Mouse (Mus musculus) myocyte (in vitro differentiated cells): ENCODE measurements around the gene Trip12.

Experiments
- CEBPB ChIP-seq: IDR thresholded peaks from 2 replicates; pipeline ENCODE4 v1.6.1; 2011; ENCODE audit warnings: mild to moderate bottlenecking, moderate library complexity; ENCODE audit not compliant: poor library complexity, insufficient read depth, severe bottlenecking
- E2F4 ChIP-seq: IDR thresholded peaks from one replicate; pipeline ENCODE4 v1.6.1; 2011; ENCODE audit warnings: mild to moderate bottlenecking, control low read depth, moderate library complexity; ENCODE audit not compliant: insufficient read depth
- MAX ChIP-seq: IDR thresholded peaks from one replicate; pipeline ENCODE4 v1.6.1; 2011; ENCODE audit warnings: low read depth, mild to moderate bottlenecking, control low read depth
- MYOD1 ChIP-seq, 3 experiments: IDR thresholded peaks; one replicate each; pipeline ENCODE4 v1.6.1; 2011; ENCODE audit warnings: control low read depth in 2 of 3, low read depth in 2 of 3, mild to moderate bottlenecking in 2 of 3, moderate library complexity in 1 of 3; ENCODE audit not compliant: insufficient read length in 2 of 3, control insufficient read depth in 1 of 3
- MYOG ChIP-seq, 3 experiments: IDR thresholded peaks; one replicate each; pipeline ENCODE4 v1.6.1; 2011; ENCODE audit warnings: control low read depth in 2 of 3, low read depth in 2 of 3, mild to moderate bottlenecking in 2 of 3; ENCODE audit not compliant: insufficient read length in 2 of 3, control insufficient read depth in 1 of 3, insufficient read depth in 1 of 3
- POLR2A ChIP-seq: IDR thresholded peaks from one replicate; pipeline ENCODE4 v1.6.1; 2011; ENCODE audit warnings: low read depth, mild to moderate bottlenecking, control low read depth, moderate library complexity; ENCODE audit not compliant: insufficient read length
- POLR2AphosphoS2 ChIP-seq: IDR thresholded peaks from one replicate; pipeline ENCODE4 v1.6.1; 2011; ENCODE audit warnings: low read depth, control low read depth; ENCODE audit not compliant: insufficient read length
- REST ChIP-seq: IDR thresholded peaks from one replicate; pipeline ENCODE4 v1.6.1; 2011; ENCODE audit warnings: mild to moderate bottlenecking, control low read depth, moderate library complexity; ENCODE audit not compliant: insufficient read depth, insufficient read length
- SRF ChIP-seq: IDR thresholded peaks from one replicate; pipeline ENCODE4 v1.6.1; 2011; ENCODE audit warnings: low read depth; ENCODE audit not compliant: control insufficient read depth, insufficient read length
- TCF12 ChIP-seq: IDR thresholded peaks from one replicate; pipeline ENCODE4 v1.6.1; 2011; ENCODE audit warnings: mild to moderate bottlenecking, control low read depth; ENCODE audit not compliant: poor library complexity, insufficient read depth, severe bottlenecking
- USF1 ChIP-seq: IDR thresholded peaks from one replicate; pipeline ENCODE4 v1.6.1; 2011; ENCODE audit warnings: low read depth, mild to moderate bottlenecking, control low read depth, moderate library complexity

GRCm38 (mm10) chr1:84889330-84890004, 49.2 kb upstream of the Trip12 start:
- TF ChIP-seq POLR2A (no peak), MYOD1 (IDR thresholded peaks at IDR 0.05; ENCODE audit: control insufficient read depth in 1 of 3, insufficient read length in 2 of 3, low read depth in 2 of 3) (no peak), MAX (no peak), TCF12 (no peak), CEBPB (no peak), POLR2AphosphoS2 (no peak), REST (no peak), MYOG (IDR thresholded peaks at IDR 0.05; ENCODE audit: control insufficient read depth in 1 of 3, insufficient read depth in 1 of 3, insufficient read length in 2 of 3, low read depth in 2 of 3) (no peak), E2F4 (no peak), USF1 (no peak), SRF (no peak)
